Mouse (Mus musculus): ENCODE results near the gene Fto.

DNA sequence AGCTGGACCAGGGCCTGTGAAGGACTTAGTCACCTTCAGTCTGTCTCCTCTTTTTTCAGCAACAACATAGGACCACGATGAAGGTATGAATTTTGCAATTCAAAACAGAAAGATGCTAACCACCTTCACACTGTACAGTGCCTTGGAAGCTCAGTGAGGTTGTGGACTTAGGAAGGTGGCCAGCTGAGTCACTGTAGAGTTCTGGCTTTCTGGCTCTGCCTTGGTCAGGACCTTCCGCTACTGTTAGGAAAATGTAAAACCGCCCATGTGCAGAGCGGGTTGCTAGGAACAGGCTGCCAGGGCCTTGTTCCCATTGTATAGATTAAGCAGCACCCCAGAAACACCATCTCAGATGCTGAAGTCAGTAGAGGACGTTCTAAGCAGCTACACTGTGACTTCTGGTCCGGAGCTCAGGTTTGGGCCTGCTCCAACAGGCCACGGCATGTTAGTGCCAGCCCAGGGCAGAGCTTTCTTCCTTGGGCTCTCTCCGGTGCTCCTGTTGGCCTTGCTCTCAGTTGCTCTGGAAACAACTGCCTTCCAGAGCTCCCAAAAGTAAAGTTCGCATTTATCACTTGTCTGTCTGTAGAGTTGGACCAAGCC, 237.9 kb downstream of the Fto start:
- no peak for TF ChIP-seq POLR2A (IDR thresholded peaks at IDR 0.05; ENCODE audit: borderline replicate concordance, insufficient read depth, low read length)
- TF ChIP-seq CTCF (IDR thresholded peaks at IDR 0.05; ENCODE audit: borderline replicate concordance, insufficient read depth, low read depth, low read length) = no peak
